Mouse (Mus musculus) CD4-positive, CD25-positive, alpha-beta regulatory T cell (primary cell): ENCODE measurements around the gene Prph. TPM values are rescaled to one million over a fixed set of nuclear protein-coding genes. Genes with fewer than 3 reads are reported as not detected.

Experiments used
- polyA plus RNA-seq: library from polyadenylated mRNA; unstranded; fragments of 100-300 nt; shearing (Covaris generic); gene quantifications from one replicate; pipeline ENCODE4 v1.2.1, GENCODE M21; 2017

Gene Prph
- not detected for polyA plus RNA-seq

GRCm38 (mm10) chr15:99055040-99055439, at the start of gene Prph:
TSS of gene Prph (plus strand) at chr15:99055174.

GRCm38 (mm10) chr15:99029619-99030584, 25.1 kb upstream of the Prph start, which contains the start of gene Tuba1c:
TSS of gene Tuba1c (plus strand) at chr15:99029891.

GRCm38 (mm10) chr15:99074019-99074599, 19.1 kb downstream of the Prph start, which contains the start of gene Troap:
TSS of gene Troap (plus strand) at chr15:99074575.

GRCm38 (mm10) chr15:99087253-99088075, 32.5 kb downstream of the Prph start, which contains the start of gene C1ql4:
TSS of gene C1ql4 (minus strand) at chr15:99087817.

GRCm38 (mm10) chr15:99092870-99093269, 37.9 kb downstream of the Prph start, which contains the start of gene Dnajc22:
TSS of gene Dnajc22 (plus strand) at chr15:99093170.

Other genes starting within 250 kb of the Prph start
- not detected for gene Ddn, start 245.7 kb upstream of the Prph start, polyA plus RNA-seq
- 129 TPM for gene Prkag1, start 223.7 kb upstream of the Prph start, polyA plus RNA-seq
- 31.2 TPM for gene Kmt2d, start 184.0 kb upstream of the Prph start, polyA plus RNA-seq
- gene Rhebl1, start 160.6 kb upstream of the Prph start, polyA plus RNA-seq = 17.2 TPM
- gene Dhh, start 156.6 kb upstream of the Prph start, polyA plus RNA-seq = not detected
- 70.7 TPM for gene Lmbr1l, start 136.9 kb upstream of the Prph start, polyA plus RNA-seq
- 434 TPM for gene Tuba1b, start 120.6 kb upstream of the Prph start, polyA plus RNA-seq
- gene Gm49450, start 101.6 kb upstream of the Prph start, polyA plus RNA-seq = not detected
- gene Tuba1a, start 101.5 kb upstream of the Prph start, polyA plus RNA-seq = 182 TPM
- 49.3 TPM for gene Tuba1c, start 25.3 kb upstream of the Prph start, polyA plus RNA-seq
- gene Troap, start 19.4 kb downstream of the Prph start, polyA plus RNA-seq = 0.72 TPM
- not detected for gene C1ql4, start 32.6 kb downstream of the Prph start, polyA plus RNA-seq
- not detected for gene Dnajc22, start 38.0 kb downstream of the Prph start, polyA plus RNA-seq
- 0.85 TPM for gene Spats2, start 70.7 kb downstream of the Prph start, polyA plus RNA-seq
- 5.4 TPM for gene Kcnh3, start 169.7 kb downstream of the Prph start, polyA plus RNA-seq
- gene Mcrs1, start 196.8 kb downstream of the Prph start, polyA plus RNA-seq = 122 TPM
- gene Prpf40b, start 239.9 kb downstream of the Prph start, polyA plus RNA-seq = 14.2 TPM
- gene Fam186b, start 240.7 kb downstream of the Prph start, polyA plus RNA-seq = 0.38 TPM